Mouse (Mus musculus): Measurements from ENCODE around the gene Ttc32.
"Not testable (repeated sequence)": the region's sequence is repeated elsewhere in the genome, so short reads cannot be mapped to it uniquely, and the experiment has no call there.

Gene Ttc32

GRCm38 (mm10) chr12:9029888-9030723 lies at the start of gene Ttc32:
TSS of gene Ttc32 (plus strand) at chr12:9029997.
- peak; percentile 88 for DNase-seq (ENCODE audit: low spot score)

- DNase-seq (ENCODE audit: low spot score), result no peak
These were observed 36.6 kb upstream of the Ttc32 start for GRCm38 (mm10) chr12:8993231-8993630.

- DNase-seq (ENCODE audit: low spot score), result no peak
These were observed 31.5 kb upstream of the Ttc32 start for GRCm38 (mm10) chr12:8998318-8998717.

- peak; percentile 13 for DNase-seq (ENCODE audit: low spot score)
These were observed 27.7 kb upstream of the Ttc32 start for GRCm38 (mm10) chr12:9002038-9002648.

GRCm38 (mm10) chr12:9007146-9007545 lies 22.7 kb upstream of the Ttc32 start:
- no peak for DNase-seq (ENCODE audit: low spot score)

- DNase-seq (ENCODE audit: low spot score), result no peak
These were observed 22.0 kb upstream of the Ttc32 start for GRCm38 (mm10) chr12:9007811-9008210.

GRCm38 (mm10) chr12:9010311-9010710 lies 19.5 kb upstream of the Ttc32 start:
- no peak for DNase-seq (ENCODE audit: low spot score)

GRCm38 (mm10) chr12:9016376-9016775 lies 13.4 kb upstream of the Ttc32 start:
- DNase-seq (ENCODE audit: low spot score), result no peak

GRCm38 (mm10) chr12:9020431-9020830 lies 9.4 kb upstream of the Ttc32 start:
- no peak for DNase-seq (ENCODE audit: low spot score)

GRCm38 (mm10) chr12:9020986-9021385 lies 8.8 kb upstream of the Ttc32 start:
- no peak for DNase-seq (ENCODE audit: low spot score)

GRCm38 (mm10) chr12:9023031-9023430 lies 6.8 kb upstream of the Ttc32 start:
- no peak for DNase-seq (ENCODE audit: low spot score)

- DNase-seq (ENCODE audit: low spot score), result no peak
These were observed 5.7 kb upstream of the Ttc32 start for GRCm38 (mm10) chr12:9024071-9024470.

- DNase-seq (ENCODE audit: low spot score), result no peak
These were observed 5.1 kb upstream of the Ttc32 start for GRCm38 (mm10) chr12:9024736-9025135.

GRCm38 (mm10) chr12:9026843-9027242 lies 3.0 kb upstream of the Ttc32 start:
- DNase-seq (ENCODE audit: low spot score), result no peak

GRCm38 (mm10) chr12:9028816-9029215 lies 981 bp upstream of the Ttc32 start:
- not testable (repeated sequence) for DNase-seq (ENCODE audit: low spot score)

GRCm38 (mm10) chr12:9029506-9029887 lies 300 bp upstream of the Ttc32 start:
- no peak for DNase-seq (ENCODE audit: low spot score)

- DNase-seq (ENCODE audit: low spot score), result no peak
These were observed 1.4 kb downstream of the Ttc32 start for GRCm38 (mm10) chr12:9031166-9031565.

- no peak for DNase-seq (ENCODE audit: low spot score)
These were observed 3.3 kb downstream of the Ttc32 start for GRCm38 (mm10) chr12:9033140-9033539.

GRCm38 (mm10) chr12:9036409-9036808 lies 6.6 kb downstream of the Ttc32 start:
- no peak for DNase-seq (ENCODE audit: low spot score)

GRCm38 (mm10) chr12:9040177-9040576 lies 10.4 kb downstream of the Ttc32 start:
- DNase-seq (ENCODE audit: low spot score), result no peak

GRCm38 (mm10) chr12:9040686-9041085 lies 10.9 kb downstream of the Ttc32 start:
- DNase-seq (ENCODE audit: low spot score), result no peak

- no peak for DNase-seq (ENCODE audit: low spot score)
These were observed 12.5 kb downstream of the Ttc32 start for GRCm38 (mm10) chr12:9042316-9042715.

GRCm38 (mm10) chr12:9042759-9043158 lies 13.0 kb downstream of the Ttc32 start:
- DNase-seq (ENCODE audit: low spot score), result no peak

- DNase-seq (ENCODE audit: low spot score), result no peak
These were observed 14.9 kb downstream of the Ttc32 start for GRCm38 (mm10) chr12:9044666-9045065.

Measured in spleen, adult 12 weeks (tissue).